Mouse (Mus musculus): ENCODE data around the gene Cmtm1.

DNA sequence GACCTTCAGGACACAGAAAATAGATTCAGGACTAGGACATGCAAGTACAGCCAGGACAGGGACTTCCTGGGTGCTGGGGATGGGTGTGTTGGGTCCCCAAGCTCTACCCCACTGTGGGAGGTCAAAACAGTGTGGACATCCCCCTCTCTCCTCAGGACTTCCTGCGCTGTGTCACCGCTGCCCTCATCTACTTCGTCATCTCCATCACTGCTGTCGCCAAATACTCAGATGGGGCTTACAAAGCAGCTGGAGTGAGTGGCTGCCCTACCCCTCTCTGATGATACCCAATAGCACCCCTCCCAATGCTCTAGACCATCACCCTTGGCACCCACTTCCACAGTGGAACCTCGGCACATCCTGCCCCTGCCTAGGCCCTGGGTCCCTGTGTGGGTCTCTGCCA lies 34.7 kb upstream of the Cmtm1 start:
- TF ChIP-seq FOSL1 (IDR thresholded peaks at IDR 0.05; ENCODE audit: insufficient read depth, low read length, poor library complexity, severe bottlenecking) (no peak), CTCF (IDR thresholded peaks at IDR 0.05; ENCODE audit: control insufficient read depth, insufficient read depth, insufficient read length) (no peak), MAX (IDR thresholded peaks at IDR 0.05) (no peak), USF1 (IDR thresholded peaks at IDR 0.05; ENCODE audit: low read depth) (no peak), MYOD1 (IDR thresholded peaks at IDR 0.05; ENCODE audit: control insufficient read depth, insufficient read length, low read depth) (no peak), MYOG (IDR thresholded peaks at IDR 0.05; ENCODE audit: control insufficient read depth, extremely low read depth, insufficient read length) (no peak), CEBPB (IDR thresholded peaks at IDR 0.05; ENCODE audit: low read depth) (no peak)

Data from C2C12 (cell line).